Mouse (Mus musculus): Measurements from ENCODE around the gene Tmem251. TPM values are rescaled to one million over a fixed set of nuclear protein-coding genes. Genes with fewer than 3 reads are reported as not detected.

Gene Tmem251
- total RNA-seq, 2 experiments from 2014 or later, result 4.8 to 5.5 TPM

- DNase-seq, result no peak
- intact Hi-C loops (cut with DNase I), result loop anchor here (1.0 to 5.0 kb wide), 2 partner anchors 14 to 134 kb away; partner anchors contain the start of genes Btbd7, Gm28051, Gon7 and Ubr7
These were observed 450 bp upstream of the Tmem251 start for GRCm38 (mm10) chr12:102743036-102743588.

GRCm38 (mm10) chr12:102744839-102745238 is 1.3 kb downstream of the Tmem251 start:
- intact Hi-C loops (cut with DNase I), result loop anchor here (5.0 kb wide), 1 partner anchor 132 kb away; the partner anchor contains the start of gene Btbd7

DNA sequence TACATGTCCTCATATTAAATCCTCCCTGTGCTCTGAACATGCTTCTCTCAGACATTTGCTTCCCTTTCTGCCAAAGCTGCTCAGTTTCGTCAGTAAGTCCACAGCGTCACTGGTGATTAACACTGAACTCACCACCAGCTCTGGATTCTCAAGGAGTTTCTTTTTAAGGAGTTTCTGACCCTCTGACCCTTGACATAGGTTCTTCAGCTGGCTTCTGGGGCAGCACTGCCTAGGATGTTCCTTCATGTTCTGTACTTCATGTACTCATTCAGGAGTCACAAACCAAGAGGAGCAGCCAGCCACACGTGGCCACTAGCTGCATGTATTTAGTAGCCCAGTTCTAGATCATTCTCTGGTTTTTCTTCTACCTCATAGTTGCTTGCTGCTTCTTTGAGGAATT is 4.7 kb downstream of the Tmem251 start:
- DNase-seq, result no peak
- intact Hi-C loops (cut with DNase I), result no loop called here

More at GRCm38 (mm10) chr12:102744839-102745238, 1.3 kb downstream of the Tmem251 start:
- DNase-seq, result no peak

- intact Hi-C loops (cut with DNase I), result loop anchor here (5.0 kb wide), 1 partner anchor 121 kb away; the partner anchor contains the start of gene Btbd7
- DNase-seq, result no peak
These were observed 12.7 kb downstream of the Tmem251 start for GRCm38 (mm10) chr12:102756304-102756703.

DNA sequence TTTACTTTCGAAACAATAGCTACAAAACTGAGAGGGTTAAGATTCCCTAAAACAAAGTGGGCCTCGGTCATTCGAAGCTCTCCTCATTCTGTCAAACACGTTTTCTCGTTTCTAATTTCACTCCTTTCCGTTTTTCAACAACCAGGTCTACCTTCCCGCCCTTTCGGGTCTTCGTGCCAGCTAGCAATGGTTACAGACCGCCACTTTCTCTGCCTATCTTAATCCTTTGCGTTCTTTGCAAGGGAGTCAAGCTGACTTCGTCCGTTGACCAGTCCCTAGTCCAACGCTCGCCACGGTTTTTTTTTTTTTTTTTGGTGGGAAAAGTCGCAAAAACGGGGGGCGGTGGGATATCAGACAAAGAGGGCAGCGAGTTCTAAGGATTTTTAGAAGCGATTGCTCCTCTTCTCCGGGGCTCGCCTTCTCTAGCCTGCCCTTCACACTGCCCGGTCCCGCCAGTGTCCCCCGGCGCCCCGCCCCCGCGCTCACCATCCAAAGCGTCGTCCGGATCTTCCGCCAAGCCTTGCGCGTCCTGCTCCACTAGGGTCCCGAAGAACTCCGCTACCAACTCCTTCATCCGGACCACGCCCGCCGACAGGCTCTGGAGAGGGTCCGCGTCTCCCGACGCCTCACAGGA is 13.6 kb downstream of the Tmem251 start:
- no peak for DNase-seq
- intact Hi-C loops (cut with DNase I), result loop anchor here (1.0 to 5.0 kb wide), 2 partner anchors 14 to 120 kb away; partner anchors contain the start of genes Btbd7, Moap1 and Tmem251

DNA sequence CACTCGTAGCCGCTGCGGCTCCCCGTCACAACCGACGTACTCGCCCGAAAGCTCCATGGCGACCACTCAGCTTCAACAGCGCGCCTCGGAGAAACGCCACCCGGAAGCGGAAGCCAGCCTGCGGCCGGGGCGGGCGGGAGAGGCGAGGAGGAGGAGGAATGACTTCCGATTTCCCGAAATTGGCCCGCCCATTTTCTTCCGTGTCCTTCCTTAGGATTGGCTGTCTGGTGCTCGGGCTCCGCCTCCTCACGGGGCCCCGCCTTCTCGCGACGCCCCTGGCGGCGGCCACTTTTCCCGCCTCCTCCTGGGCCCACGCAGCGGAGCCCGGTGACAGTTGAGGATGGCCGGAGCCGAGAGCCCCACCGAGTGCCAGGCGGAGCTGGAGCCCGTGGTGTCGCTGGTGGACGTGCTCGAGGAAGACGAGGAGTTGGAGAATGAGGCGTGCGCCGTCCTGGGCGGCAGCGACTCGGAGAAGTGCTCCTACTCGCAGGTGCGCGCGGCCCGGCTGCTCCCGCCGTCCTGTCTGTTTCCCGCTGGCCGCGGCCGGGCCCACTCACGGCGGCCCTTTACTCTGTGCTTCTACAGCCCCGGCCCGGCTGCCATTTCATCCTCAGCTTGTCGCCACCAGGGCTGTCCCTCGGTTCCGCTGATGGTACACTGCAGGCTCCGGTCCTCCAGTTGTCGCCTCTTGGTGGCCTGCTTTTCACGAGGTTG is 14.3 kb downstream of the Tmem251 start, which contains the start of the genes Gm28051, Gon7 and Ubr7:
TSS of gene Gm28051 (minus strand) at position 77 of the 714 bp plus-strand sequence.
TSS of gene Gon7 (minus strand) at position 115 of the 714 bp plus-strand sequence.
TSS of gene Ubr7 (plus strand) at position 279 of the 714 bp plus-strand sequence.
- intact Hi-C loops (cut with DNase I), result loop anchor here (1.0 to 5.0 kb wide), 2 partner anchors 15 to 119 kb away; partner anchors contain the start of genes Btbd7, Moap1 and Tmem251
- peak; percentile 98 for DNase-seq

DNA sequence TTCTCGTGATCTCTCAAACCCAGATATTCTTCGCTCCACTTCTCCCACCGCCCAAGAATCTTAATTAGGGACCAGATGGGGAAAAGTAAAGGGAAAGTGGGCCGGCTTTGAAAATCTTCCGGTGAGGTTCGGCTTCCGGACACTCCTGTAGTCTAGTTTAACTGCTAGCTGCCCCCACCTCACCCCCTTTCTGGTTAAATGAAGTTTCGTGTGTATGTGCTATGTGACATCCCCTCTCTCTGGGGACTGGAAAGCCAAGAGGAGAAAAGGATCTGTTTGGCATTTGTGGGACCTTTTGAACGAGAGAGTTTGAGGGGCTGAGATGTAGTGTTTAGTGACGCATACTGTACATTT is 14.8 kb downstream of the Tmem251 start, which contains the start of gene Gm20604:
TSS of gene Gm20604 (minus strand) at position 270 of the 354 bp plus-strand sequence.
- intact Hi-C loops (cut with DNase I), result loop anchor here (5.0 kb wide), 1 partner anchor 119 kb away; the partner anchor contains the start of gene Btbd7
- no peak for DNase-seq

- peak; percentile 19 to 36 for DNase-seq
- intact Hi-C loops (cut with DNase I), result loop anchor here (5.0 kb wide), 1 partner anchor 118 kb away; the partner anchor contains the start of gene Btbd7
These were observed 15.4 kb downstream of the Tmem251 start for GRCm38 (mm10) chr12:102758936-102759335.

- intact Hi-C loops (cut with DNase I), result no loop called here
These were observed 18.1 kb downstream of the Tmem251 start for GRCm38 (mm10) chr12:102761668-102762067.

DNA sequence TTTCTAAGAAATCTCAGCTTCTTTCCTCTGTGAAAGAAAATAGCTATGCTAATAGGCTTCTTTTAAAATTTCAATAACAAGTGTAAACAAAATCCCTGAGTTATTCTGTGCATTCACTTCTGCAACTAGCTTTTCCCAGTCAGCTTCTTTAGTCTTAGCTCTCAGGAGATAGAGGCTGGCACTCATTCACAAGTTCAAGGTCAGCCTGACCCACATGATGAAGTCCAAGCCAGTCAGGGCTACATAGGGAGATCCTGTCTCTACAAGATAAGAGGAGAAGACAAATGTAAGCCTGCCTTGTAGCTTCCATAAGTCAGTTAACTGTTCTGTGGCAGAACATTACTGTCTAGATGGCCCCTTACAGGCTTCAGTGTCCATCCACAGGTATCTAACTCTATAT is 20.1 kb downstream of the Tmem251 start:
- DNase-seq, result no peak

More at GRCm38 (mm10) chr12:102761668-102762067, 18.1 kb downstream of the Tmem251 start:
- no peak for DNase-seq

DNA sequence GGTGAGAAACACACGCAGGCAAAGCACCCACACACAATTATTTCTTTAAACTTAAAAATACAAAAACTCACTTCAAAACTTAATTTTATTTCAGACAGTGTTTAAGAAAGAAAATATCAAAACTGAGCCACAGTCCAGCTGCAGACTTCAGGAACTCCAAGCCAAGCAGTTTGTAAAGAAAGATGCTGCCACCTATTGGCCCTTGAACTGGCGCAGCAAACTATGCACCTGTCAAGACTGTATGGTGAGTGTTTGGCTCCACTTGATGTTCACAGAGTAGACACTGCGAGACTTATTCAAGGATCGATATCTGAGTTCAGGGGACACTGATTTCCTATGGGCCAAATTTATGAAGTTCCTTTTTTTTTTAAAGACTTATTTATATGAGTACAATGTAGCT is 25.4 kb downstream of the Tmem251 start:
- DNase-seq, result peak in 1 of 2 experiments; percentile 30
- intact Hi-C loops (cut with DNase I), result no loop called here

More for the DNA sequence above, 20.1 kb downstream of the Tmem251 start:
- intact Hi-C loops (cut with DNase I), result no loop called here

GRCm38 (mm10) chr12:102771601-102772000 is 28.0 kb downstream of the Tmem251 start:
- no peak for DNase-seq
- intact Hi-C loops (cut with DNase I), result no loop called here

- no peak for DNase-seq
- intact Hi-C loops (cut with DNase I), result no loop called here
These were observed 29.1 kb downstream of the Tmem251 start for GRCm38 (mm10) chr12:102772676-102773075.

GRCm38 (mm10) chr12:102776035-102776434 is 32.5 kb downstream of the Tmem251 start:
- no peak for DNase-seq
- intact Hi-C loops (cut with DNase I), result no loop called here

DNA sequence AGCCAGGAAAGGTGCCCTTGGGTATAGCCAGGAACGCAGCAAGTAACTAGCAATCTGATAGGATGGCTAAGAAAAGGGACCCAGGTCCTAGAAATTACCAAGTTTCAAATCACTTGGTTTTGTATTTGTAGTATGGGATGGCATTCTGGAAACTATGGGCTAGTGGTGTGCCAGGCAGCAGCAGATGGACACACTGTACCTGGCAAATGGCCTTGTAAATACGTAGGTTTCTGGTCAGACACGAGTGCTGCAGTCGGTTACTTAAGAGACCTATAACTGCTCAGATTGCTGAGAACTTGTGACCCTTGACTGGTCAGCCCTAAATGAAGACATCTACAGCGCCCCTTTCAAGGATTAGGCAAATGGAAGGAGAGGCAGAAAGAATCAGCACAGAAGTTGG is 34.6 kb downstream of the Tmem251 start:
- intact Hi-C loops (cut with DNase I), result no loop called here
- no peak for DNase-seq

- peak in 1 of 2 experiments; percentile 19 for DNase-seq
These were observed 35.9 kb downstream of the Tmem251 start for GRCm38 (mm10) chr12:102779452-102779851.

GRCm38 (mm10) chr12:102782841-102783240 is 39.3 kb downstream of the Tmem251 start:
- intact Hi-C loops (cut with DNase I), result no loop called here
- no peak for DNase-seq

More at GRCm38 (mm10) chr12:102779452-102779851, 35.9 kb downstream of the Tmem251 start:
- intact Hi-C loops (cut with DNase I), result no loop called here

GRCm38 (mm10) chr12:102784899-102785592 is 41.5 kb downstream of the Tmem251 start:
- no peak for DNase-seq
- intact Hi-C loops (cut with DNase I), result no loop called here

DNA sequence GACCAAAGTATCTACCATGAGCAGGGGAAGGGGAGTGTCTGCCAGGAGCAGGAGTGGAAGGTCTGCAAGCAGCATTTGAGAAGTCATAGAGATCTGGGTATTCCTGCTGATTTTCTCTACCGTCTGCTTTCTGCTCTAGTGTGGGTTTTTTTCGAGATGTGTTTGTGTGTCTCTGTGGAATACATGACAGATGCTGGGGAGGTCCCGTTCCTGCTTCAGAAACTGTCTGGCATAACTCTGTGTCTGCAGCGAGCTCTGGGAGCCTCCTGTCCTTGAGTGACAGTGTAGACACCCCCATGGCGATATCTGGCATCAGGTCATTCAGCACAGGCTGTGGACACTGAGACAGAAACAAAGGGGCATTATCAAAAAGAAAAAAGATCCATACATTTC is 42.0 kb downstream of the Tmem251 start:
- intact Hi-C loops (cut with DNase I), result no loop called here
- no peak for DNase-seq

GRCm38 (mm10) chr12:102787927-102788326 is 44.4 kb downstream of the Tmem251 start:
- DNase-seq, result no peak
- intact Hi-C loops (cut with DNase I), result no loop called here

Measured in heart, postnatal 10 days (tissue).